Mouse (Mus musculus) ES-Bruce4 (cell line): ENCODE results near the gene Gin1. TPM values are rescaled to one million over a fixed set of nuclear protein-coding genes. Genes with fewer than 3 reads are reported as not detected.
A peak's percentile ranks its signal among the peaks of the same experiment; 100 is the strongest.

ENCODE experiments used
- H3K27ac ChIP-seq: 2 replicates; pipeline ENCODE4 v1.5.1; 2012; ENCODE audit warnings: low read length, inconsistent platforms; ENCODE audit not compliant: insufficient read depth
- H3K27me3 ChIP-seq: 2 replicates; pipeline ENCODE4 v1.6.1; 2012; ENCODE audit warnings: mild to moderate bottlenecking, low read length, inconsistent platforms; ENCODE audit not compliant: control insufficient read depth, poor library complexity, insufficient read depth, severe bottlenecking
- H3K36me3 ChIP-seq: 2 replicates; pipeline ENCODE4 v1.6.1; 2012; ENCODE audit warnings: inconsistent platforms, mild to moderate bottlenecking, low read length, moderate library complexity; ENCODE audit not compliant: control insufficient read depth, poor library complexity, insufficient read depth, severe bottlenecking
- H3K4me1 ChIP-seq: one replicate; pipeline ENCODE4 v1.8.1; 2011; ENCODE audit warnings: low read length; ENCODE audit not compliant: control insufficient read depth, insufficient read depth
- H3K4me3 ChIP-seq: 2 replicates; pipeline ENCODE4 v1.5.1; 2011; ENCODE audit warnings: low read depth, mild to moderate bottlenecking, low read length
- H3K9ac ChIP-seq: 2 replicates; pipeline ENCODE4 v1.6.1; 2012; ENCODE audit warnings: low read depth, mild to moderate bottlenecking, inconsistent platforms; ENCODE audit not compliant: poor library complexity, severe bottlenecking
- H3K9me3 ChIP-seq: replicated peaks from 2 replicates; pipeline ENCODE4 v1.6.1; 2012; ENCODE audit warnings: mild to moderate bottlenecking, low read length, inconsistent platforms; ENCODE audit not compliant: control insufficient read depth, poor library complexity, insufficient read depth, severe bottlenecking
- CTCF ChIP-seq: IDR thresholded peaks from one replicate; pipeline ENCODE4 v1.8.1; 2011; ENCODE audit warnings: low read depth, low read length
- EP300 ChIP-seq: IDR thresholded peaks from 2 replicates; pipeline ENCODE4 v1.6.1; 2011; ENCODE audit warnings: low read depth, low read length; ENCODE audit not compliant: insufficient read depth
- POLR2A ChIP-seq: IDR thresholded peaks from one replicate; pipeline ENCODE4 v1.8.1; 2011; ENCODE audit warnings: low read length; ENCODE audit not compliant: insufficient read depth
- polyA plus RNA-seq: library from polyadenylated mRNA; stranded (reverse); fragments of >200 nt; gene quantifications from 2 replicates; pipeline ENCODE4 v1.2.4, GENCODE M21; 2011; ENCODE audit warnings: low read depth; ENCODE audit not compliant: missing spikeins, insufficient read depth, insufficient read length

Gin1 gene
- polyA plus RNA-seq, 1 experiment: 12.4 TPM

GRCm38 (mm10) chr1:97773973-97774372 lies 4.0 kb downstream of the Gin1 start:
- H3K9me3 ChIP-seq: 0 out of 2 replicates have a peak, but pooled peaks cover 2% of the 10 kb centered on the region
- no peak overlapping the region for H3K4me3 ChIP-seq
- no peak overlapping the region for H3K27ac ChIP-seq
- no peaks in the 10 kb centered on the region for H3K27me3 ChIP-seq
- TF ChIP-seq EP300 (no peak), POLR2A (no peak), CTCF (no peak)
- H3K4me1 ChIP-seq: no peaks in the 10 kb centered on the region
- H3K36me3 ChIP-seq: no peaks in the 10 kb centered on the region; the same call in 1 of the 2 replicates
- no peak overlapping the region for H3K9ac ChIP-seq

GRCm38 (mm10) chr1:97781674-97782073 lies 11.7 kb downstream of the Gin1 start:
- no peak overlapping the region for H3K27ac ChIP-seq
- no peak overlapping the region for H3K9ac ChIP-seq
- H3K9me3 ChIP-seq: 0 out of 2 replicates have a peak, but pooled peaks cover 2% of the 10 kb centered on the region
- H3K36me3 ChIP-seq: no peaks in the 10 kb centered on the region
- H3K4me3 ChIP-seq: no peak overlapping the region
- no peaks in the 10 kb centered on the region for H3K4me1 ChIP-seq
- no peaks in the 10 kb centered on the region for H3K27me3 ChIP-seq
- TF ChIP-seq POLR2A: no peak
- TF ChIP-seq EP300: no peak
- TF ChIP-seq CTCF: no peak

- Histone ChIP-seq H3K36me3 (no peaks in the 10 kb centered on the region), H3K27ac (no peak overlapping the region), H3K27me3 (no peaks in the 10 kb centered on the region), H3K4me3 (no peak overlapping the region), H3K9me3 (no peaks in the 10 kb centered on the region), H3K9ac (no peak overlapping the region), H3K4me1 (no peaks in the 10 kb centered on the region)
- no peak for TF ChIP-seq POLR2A
- peak; percentile 29 for TF ChIP-seq CTCF
These were observed 15.0 kb downstream of the Gin1 start for GRCm38 (mm10) chr1:97784928-97785327.

GRCm38 (mm10) chr1:97785685-97786393 lies 15.9 kb downstream of the Gin1 start:
- Histone ChIP-seq H3K9me3 (no peaks in the 10 kb centered on the region), H3K9ac (no peak overlapping the region), H3K4me1 (no peaks in the 10 kb centered on the region), H3K27ac (no peak overlapping the region), H3K27me3 (no peaks in the 10 kb centered on the region), H3K36me3 (no peaks in the 10 kb centered on the region), H3K4me3 (no peak overlapping the region)
- TF ChIP-seq EP300 (no peak), CTCF (no peak), POLR2A (no peak)

- Histone ChIP-seq H3K9ac (no peak overlapping the region), H3K36me3 (no peaks in the 10 kb centered on the region), H3K4me1 (no peaks in the 10 kb centered on the region), H3K9me3 (no peaks in the 10 kb centered on the region), H3K27ac (no peak overlapping the region), H3K27me3 (no peaks in the 10 kb centered on the region), H3K4me3 (no peak overlapping the region)
- TF ChIP-seq EP300 (no peak), CTCF (no peak), POLR2A (no peak)
These were observed 17.7 kb downstream of the Gin1 start for GRCm38 (mm10) chr1:97787674-97788073.

- Histone ChIP-seq H3K36me3 (no peaks in the 10 kb centered on the region), H3K9me3 (no peaks in the 10 kb centered on the region), H3K4me1 (no peaks in the 10 kb centered on the region), H3K27ac (no peak overlapping the region), H3K9ac (no peak overlapping the region), H3K27me3 (no peaks in the 10 kb centered on the region), H3K4me3 (no peak overlapping the region)
- TF ChIP-seq POLR2A (no peak), CTCF (no peak), EP300 (no peak)
These were observed 18.5 kb downstream of the Gin1 start for GRCm38 (mm10) chr1:97788490-97788889.
